Mouse (Mus musculus) urinary bladder, adult 2 months (tissue): ENCODE measurements around the gene Slco4a1. TPM values are rescaled to one million over a fixed set of nuclear protein-coding genes. Genes with fewer than 3 reads are reported as not detected.

ENCODE experiments used
- DNase-seq: peaks from one replicate; pipeline ENCODE4 v3.0.0; 2022; ENCODE audit warnings: low spot score
- polyA plus RNA-seq: library from polyadenylated mRNA; depleted of rRNA; stranded (reverse); fragments of >200 nt; gene quantifications from 2 replicates; pipeline ENCODE4 v1.2.3, GENCODE M21; 2012; rRNA removed

The Slco4a1 gene
- 1.6 and 3.3 TPM in 2 replicates for polyA plus RNA-seq

DNA sequence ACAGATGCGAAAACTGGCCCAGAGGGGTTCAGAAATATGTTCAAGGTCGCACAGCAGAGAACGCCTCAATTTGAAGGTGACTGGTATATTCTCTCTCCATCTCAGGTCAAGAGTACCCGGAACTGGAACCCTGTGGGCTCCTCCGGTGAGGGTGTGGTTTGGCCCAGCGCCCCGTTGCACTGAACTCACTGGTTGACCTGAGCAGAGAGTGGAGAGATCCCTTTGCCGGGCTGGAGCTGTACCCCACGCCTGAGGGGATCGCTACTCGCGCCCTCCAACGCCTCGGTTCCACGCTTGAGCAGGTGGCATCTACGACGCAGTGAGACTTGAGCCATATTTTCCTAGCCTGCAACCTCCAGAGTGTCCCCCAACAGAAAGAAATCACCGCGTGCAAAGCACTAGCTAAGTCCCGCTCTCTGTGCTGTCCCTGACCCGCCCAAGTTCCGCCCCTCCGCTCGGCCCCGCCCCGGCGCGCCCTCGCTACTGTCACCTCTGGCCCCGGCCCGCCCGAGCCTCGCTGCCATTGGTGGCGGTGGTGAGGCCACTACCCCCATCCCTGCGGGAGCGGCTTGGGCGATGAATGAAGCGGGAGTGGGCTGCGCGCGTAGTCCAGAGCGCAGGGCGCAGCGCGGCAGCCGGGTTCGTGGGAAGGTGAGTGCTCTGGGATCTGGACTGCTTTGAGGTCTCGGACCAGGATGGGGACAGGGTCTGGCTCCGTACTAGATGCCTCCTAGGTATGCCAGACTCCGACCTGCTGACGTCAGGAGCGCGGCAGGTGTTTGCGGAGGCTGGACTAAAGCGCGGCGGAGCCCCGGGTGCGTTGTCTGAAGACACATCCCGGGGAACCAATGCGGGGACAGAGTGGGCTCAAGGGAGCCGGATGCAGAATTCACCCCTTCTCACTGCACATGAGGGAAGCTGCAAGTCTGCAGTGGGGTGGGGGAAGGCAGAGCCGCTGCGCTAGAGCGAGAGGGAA is at the start of gene Slco4a1:
Gene Slco4a1, plus strand, starts transcription at position 523 of the 976 bp plus-strand sequence.
- peak; percentile 66 for DNase-seq

GRCm38 (mm10) chr2:180408410-180408809 is 47.6 kb upstream of the Slco4a1 start:
- DNase-seq, result no peak

DNA sequence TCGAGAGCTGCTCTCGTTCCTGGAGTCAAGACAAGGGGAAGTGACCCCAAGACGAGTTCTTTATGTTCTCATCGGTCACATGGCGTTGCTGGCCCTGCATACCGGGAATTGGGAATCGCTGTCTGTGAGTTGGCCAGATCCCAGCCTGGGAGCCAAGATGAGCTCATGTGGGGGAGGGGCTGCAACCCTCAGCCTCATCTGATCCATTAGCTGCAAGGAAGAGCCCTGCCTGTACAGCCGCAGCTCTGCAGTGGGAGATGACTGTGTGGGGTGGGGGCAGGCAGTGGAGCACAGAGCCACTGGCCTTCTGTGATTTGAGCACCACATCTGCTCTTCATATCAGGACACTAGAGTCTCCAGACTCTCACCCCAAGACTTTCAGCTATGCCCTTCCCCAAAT is 45.6 kb upstream of the Slco4a1 start:
- DNase-seq, result no peak

DNA sequence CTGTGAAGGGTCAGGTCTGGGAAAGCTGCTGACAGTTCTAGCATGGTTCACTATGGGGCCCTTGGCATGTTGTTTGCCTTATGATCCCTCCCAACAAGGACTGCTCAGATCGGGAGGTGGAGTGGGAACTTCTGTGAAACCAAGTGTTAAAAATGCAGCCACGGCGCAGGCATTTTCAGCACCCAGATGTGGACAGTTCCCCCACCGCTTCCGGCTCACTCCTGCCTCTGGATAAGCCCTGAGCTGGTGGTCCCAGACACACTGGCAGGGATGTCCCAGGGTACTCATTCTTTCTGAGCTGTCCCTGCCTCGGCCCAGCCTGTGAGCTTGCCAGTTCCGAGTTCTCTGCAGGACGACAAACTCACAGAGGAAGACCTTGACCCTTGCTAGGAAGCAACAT is 45.0 kb upstream of the Slco4a1 start:
- no peak for DNase-seq

DNA sequence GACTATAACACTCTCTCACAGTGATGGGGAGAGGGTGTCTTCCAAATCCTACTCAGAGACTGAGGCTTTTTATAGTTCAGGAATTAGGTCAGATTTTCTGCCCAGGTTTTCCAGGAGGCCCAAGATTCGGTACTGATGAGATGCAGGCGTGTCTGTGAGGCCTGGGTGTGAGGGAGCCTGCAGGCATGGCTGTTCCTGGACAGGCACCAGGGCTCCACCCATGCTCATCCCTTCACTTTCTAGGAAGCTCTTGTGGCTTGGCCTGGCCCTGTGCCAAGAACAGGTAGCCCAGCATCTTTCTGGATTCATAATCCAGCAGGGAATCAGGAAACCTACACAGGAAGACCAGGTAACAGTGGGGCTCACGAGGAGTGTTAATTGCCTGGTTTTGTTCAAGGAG is 40.4 kb upstream of the Slco4a1 start:
- DNase-seq, result no peak

GRCm38 (mm10) chr2:180417731-180418130 is 38.3 kb upstream of the Slco4a1 start:
- no peak for DNase-seq

DNA sequence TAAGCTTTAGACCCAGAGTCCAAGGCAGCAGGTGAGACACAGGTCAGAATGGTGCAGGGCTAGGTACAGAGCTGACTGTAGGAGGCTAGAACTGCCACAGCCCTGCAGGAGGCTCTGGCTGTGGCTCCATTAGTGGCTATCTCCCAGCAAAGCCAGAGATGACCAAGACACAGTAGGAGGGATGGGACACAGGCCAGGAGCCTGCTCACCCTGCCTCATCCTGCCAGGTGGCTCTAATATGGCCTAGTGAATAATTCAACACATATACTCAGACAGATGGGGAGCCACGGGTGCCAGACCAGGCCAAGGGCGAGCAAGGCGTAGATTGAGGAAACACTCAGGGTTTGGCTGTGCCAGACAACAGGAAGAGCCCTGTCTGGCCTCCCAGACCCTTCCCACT is 35.4 kb upstream of the Slco4a1 start:
- no peak for DNase-seq

- no peak for DNase-seq
These were observed 30.9 kb upstream of the Slco4a1 start for GRCm38 (mm10) chr2:180425115-180425514.

GRCm38 (mm10) chr2:180427073-180427472 is 29.0 kb upstream of the Slco4a1 start:
- no peak for DNase-seq

DNA sequence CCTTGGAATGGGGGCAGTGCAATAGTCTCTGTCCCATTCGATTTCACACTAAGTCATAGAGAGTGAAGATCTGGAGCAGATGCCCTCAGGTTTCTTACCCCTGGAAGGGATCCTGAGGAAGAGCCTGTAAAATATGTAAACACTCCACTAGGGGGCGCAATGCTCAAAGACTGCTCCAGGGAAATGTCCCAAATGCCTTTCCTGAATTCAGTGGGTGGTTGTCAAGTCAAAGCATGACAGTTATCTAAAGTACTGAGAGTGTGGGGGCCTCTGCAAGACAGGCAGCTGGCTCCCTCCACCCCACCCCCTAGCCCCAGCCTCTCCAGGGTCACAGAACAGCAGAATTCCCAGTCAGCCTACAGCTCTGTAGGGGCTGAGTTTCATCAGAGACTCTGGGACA is 27.7 kb upstream of the Slco4a1 start:
- no peak for DNase-seq

DNA sequence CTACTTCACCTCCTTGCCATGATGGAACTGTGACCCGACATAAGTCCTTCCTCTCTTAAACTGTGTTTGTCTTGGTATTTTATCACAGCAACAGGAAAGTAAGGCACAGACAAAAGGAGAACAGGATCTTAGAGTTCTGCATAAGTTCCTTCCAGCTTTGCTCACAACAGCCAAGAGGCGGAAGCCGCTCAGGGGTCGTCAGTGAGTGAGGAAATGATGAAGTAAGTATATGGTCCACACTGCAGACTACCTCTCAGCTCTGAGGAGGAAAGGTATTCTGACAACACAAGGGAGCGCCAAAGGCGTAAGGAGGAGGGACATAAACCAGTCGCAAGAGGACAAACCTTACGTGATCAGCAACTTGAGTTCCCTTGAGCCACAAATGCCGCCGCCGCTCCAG is 25.4 kb upstream of the Slco4a1 start:
- no peak for DNase-seq

DNA sequence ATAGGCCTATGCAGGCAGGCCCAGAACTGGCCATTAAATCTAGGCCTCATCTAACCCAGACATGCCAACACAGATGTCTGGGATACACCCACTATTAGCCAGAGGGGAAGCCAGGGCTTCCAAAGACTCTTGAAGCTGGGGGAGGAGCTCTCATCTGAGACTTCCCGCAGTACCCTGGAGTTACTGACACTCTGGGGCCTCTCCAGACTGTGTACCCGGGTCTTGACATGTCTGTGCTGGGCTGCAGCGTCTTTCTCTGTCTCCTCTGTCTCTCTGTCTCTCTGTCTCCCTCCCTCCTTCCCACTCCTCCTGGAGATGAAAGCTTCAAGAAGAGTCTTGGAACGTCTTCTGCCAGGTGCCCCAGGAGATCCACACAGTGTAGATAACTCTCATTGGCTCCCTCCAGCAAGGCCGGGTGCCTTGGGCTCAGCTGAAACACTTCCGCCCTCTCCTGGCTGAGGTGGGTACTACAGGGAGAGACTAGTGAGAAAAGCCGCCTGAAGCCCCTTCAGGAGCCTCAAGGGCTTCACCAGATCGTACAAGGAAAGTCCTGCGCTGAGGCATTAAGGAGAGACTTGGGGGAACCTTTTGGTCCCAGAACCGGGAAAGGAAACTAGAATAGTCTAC is 23.9 kb upstream of the Slco4a1 start:
- DNase-seq, result peak; percentile 62

GRCm38 (mm10) chr2:180432751-180433150 is 23.3 kb upstream of the Slco4a1 start:
- DNase-seq, result no peak

DNA sequence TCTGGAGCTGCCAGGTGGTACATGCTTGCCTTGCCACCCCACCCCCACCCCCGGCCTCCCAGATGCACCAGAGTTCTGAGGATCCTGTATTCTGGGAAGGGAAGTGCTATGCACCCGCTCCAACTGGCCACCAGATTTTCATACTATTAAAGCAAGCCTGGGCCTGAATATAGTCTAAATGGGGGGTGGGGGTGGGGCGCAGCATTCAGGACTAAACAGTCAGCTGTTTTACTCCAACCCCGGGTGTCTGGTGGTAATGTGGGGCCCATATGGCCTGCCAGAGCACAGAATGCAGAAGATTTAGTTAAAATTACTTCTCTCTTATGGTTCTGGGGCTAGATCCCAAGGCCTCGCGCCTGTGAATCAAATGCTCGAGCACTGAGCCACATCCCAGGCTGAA is 22.7 kb upstream of the Slco4a1 start:
- no peak for DNase-seq

GRCm38 (mm10) chr2:180435341-180435926 is 20.6 kb upstream of the Slco4a1 start:
- DNase-seq, result no peak

- DNase-seq, result no peak
These were observed 18.7 kb upstream of the Slco4a1 start for GRCm38 (mm10) chr2:180437149-180437864.

DNA sequence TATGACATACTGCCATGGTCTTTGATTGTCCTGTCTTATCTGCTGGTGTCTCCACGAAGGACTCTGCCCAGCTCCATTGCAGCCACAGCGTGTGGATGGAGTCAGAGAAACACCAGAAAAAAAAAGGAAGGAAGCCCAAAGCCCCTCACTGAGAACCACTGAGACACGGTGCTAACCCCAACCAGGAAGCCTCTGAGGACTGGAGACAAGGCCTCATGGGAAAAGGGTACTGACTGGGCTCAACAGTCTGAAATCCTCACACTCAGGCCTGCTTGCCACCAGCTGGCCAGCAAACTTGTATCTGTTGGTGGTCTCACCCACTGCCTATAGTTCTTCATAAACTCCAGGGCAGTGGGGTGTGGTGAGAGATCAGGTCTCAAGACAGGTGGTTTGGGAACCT is 16.3 kb upstream of the Slco4a1 start:
- DNase-seq, result no peak

DNA sequence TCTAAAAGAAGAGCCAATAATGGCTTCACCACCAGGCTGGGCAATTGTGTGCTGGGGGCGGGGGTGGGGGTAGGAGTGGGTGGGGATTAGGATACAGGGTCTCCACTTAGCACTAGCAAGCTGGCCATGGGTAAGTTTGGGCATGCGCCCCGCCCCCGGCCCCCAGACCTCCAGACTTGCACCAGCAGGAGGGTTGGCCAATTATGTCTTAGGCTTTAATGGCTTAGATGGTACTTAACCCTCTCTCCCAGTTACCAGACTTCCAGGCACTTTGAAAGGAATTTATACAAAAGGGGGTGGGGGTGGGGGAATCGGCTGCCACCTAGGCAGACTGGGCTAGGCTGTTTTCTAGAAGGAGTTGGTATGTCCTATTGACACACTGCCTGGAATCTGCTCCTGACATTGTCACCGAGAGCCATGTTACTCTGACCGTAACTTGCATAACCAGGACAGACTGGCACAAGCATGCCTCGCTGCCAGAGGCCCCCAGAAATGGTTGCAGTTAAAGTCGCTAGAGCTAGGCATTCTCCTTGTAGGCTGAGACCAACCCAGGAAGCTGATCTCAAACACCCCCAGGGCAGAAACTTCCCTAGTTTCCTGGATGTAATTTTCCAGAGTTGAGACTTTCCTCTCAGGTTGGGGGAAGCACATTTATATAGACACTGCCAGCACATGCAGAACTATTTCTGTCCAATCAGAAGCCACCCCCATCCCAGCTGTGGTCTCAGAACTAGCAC is 15.3 kb upstream of the Slco4a1 start:
- no peak for DNase-seq

GRCm38 (mm10) chr2:180442061-180442460 is 14.0 kb upstream of the Slco4a1 start:
- no peak for DNase-seq

DNA sequence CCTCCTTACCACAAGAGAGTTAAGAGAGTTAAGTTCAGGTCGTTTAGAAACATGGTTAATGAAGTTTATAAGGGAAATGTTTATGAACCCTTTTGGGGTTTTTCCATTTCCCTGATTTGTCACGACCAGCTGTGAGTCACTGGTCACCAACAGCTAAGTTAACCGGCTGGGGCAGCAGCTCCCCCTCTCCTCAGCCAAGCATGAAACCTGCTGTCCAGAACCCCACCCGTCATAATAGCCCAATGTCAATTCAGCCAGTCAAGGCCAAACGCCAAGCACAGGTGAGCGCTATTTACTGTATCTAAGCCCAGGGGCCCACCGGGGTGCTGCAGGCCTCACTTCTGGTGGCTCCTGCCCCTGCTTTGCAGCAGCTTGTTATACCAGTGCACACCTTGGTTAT is 12.2 kb upstream of the Slco4a1 start:
- DNase-seq, result no peak
